Mouse (Mus musculus): ENCODE data around the gene Zyg11a. TPM values are rescaled to one million over a fixed set of nuclear protein-coding genes. Genes with fewer than 3 reads are reported as not detected.
"Not testable (repeated sequence)": the region's sequence is repeated elsewhere in the genome, so short reads cannot be mapped to it uniquely, and the experiment has no call there.

Gene Zyg11a
- total RNA-seq, 2 experiments from 2014 or later = 0.16 TPM; not detected in 1

GRCm38 (mm10) chr4:108144880-108145279 lies 73.0 kb downstream of the Zyg11a start, which contains the start of gene Scp2:
Scp2 (minus strand) TSS chr4:108144998.
- no peak for DNase-seq (ENCODE audit: low spot score in 2 of 2)

GRCm38 (mm10) chr4:108143778-108144177 lies 74.1 kb downstream of the Zyg11a start:
- DNase-seq (ENCODE audit: low spot score in 2 of 2) = no peak

- not testable (repeated sequence) for DNase-seq (ENCODE audit: low spot score in 2 of 2)
These were observed 74.7 kb downstream of the Zyg11a start for GRCm38 (mm10) chr4:108143178-108143577.

- DNase-seq (ENCODE audit: low spot score in 2 of 2) = no peak
These were observed 80.9 kb downstream of the Zyg11a start for GRCm38 (mm10) chr4:108136938-108137337.

Other genes with a start within 250 kb of the Zyg11a start
- under 1 TPM; 0.14 to 0.18 TPM for gene Slc1a7, start 249.7 kb downstream of the Zyg11a start, total RNA-seq (2021)
- gene Podn, start 121.6 kb downstream of the Zyg11a start, total RNA-seq (2021) = 10 to 100 TPM; 14.4 to 14.8 TPM
- gene Scp2, start 73.0 kb downstream of the Zyg11a start, total RNA-seq (2021) = 10 to 100 TPM; 75.2 to 94.8 TPM
- gene Echdc2, start 52.6 kb downstream of the Zyg11a start, total RNA-seq (2021) = 10 to 100 TPM; 12.9 to 16.3 TPM
- 100 to 1,000 TPM; 144 to 146 TPM for gene Zyg11b, start 83.0 kb upstream of the Zyg11a start, total RNA-seq (2021)
- gene Coa7, start 110.1 kb upstream of the Zyg11a start, total RNA-seq (2021) = 10 to 100 TPM; 31.4 to 42.1 TPM
- not detected for gene Shisal2a, start 165.3 kb upstream of the Zyg11a start, total RNA-seq (2021)
- gene Gpx7, start 188.9 kb upstream of the Zyg11a start, total RNA-seq (2021) = 10 to 100 TPM; 10.3 to 12.1 TPM
- 10 to 100 TPM; 47.1 to 50.1 TPM for gene Tut4, start 241.4 kb upstream of the Zyg11a start, total RNA-seq (2021)

Measured in layer of hippocampus, postnatal 10 days (tissue).